Mouse (Mus musculus) liver, embryonic 16.5 days (tissue): ENCODE data around the gene Itgb8. TPM values are rescaled to one million over a fixed set of nuclear protein-coding genes. Genes with fewer than 3 reads are reported as not detected.

Experiments
- ATAC-seq: fragments of 200-750 bp; cut with Nextera tagmentation; 2 replicates; pipeline ENCODE4 v1.8.0; 2017; ENCODE audit warnings: low read depth, mild to moderate bottlenecking, moderate number of reproducible peaks, moderate library complexity
- H3K27ac ChIP-seq: fragments of 300-500 bp; sonication (generic); 2 replicates; pipeline ENCODE4 v1.5.1; 2014; ENCODE audit warnings: mild to moderate bottlenecking, low read length
- H3K27me3 ChIP-seq: fragments of 300-500 bp; sonication (generic); 2 replicates; pipeline ENCODE4 v1.6.1; 2014; ENCODE audit warnings: low read depth, low read length, mixed read lengths; ENCODE audit not compliant: control insufficient read depth, insufficient read depth
- H3K36me3 ChIP-seq: fragments of 300-500 bp; sonication (generic); 2 replicates; pipeline ENCODE4 v1.6.1; 2014; ENCODE audit warnings: mild to moderate bottlenecking; ENCODE audit not compliant: control insufficient read depth, insufficient read depth
- H3K4me1 ChIP-seq: fragments of 300-500 bp; sonication (generic); 2 replicates; pipeline ENCODE4 v1.6.1; 2014; ENCODE audit warnings: low read depth, low read length, mixed read lengths; ENCODE audit not compliant: control insufficient read depth
- H3K4me2 ChIP-seq: fragments of 300-500 bp; sonication (generic); 2 replicates; pipeline ENCODE4 v1.6.1; 2014; ENCODE audit warnings: low read depth, low read length, mixed read lengths
- H3K4me3 ChIP-seq: fragments of 300-500 bp; sonication (generic); 2 replicates; pipeline ENCODE4 v1.5.1; 2014; ENCODE audit warnings: low read depth, mild to moderate bottlenecking, low read length
- H3K9ac ChIP-seq: fragments of 300-500 bp; sonication (generic); 2 replicates; pipeline ENCODE4 v1.6.1; 2014; ENCODE audit warnings: low read depth, low read length
- H3K9me3 ChIP-seq: fragments of 300-500 bp; sonication (generic); replicated peaks from 2 replicates; pipeline ENCODE4 v1.6.1; 2016; ENCODE audit warnings: low read length; ENCODE audit not compliant: control insufficient read depth
- WGBS: fragments of 180-500 bp; shearing (Covaris S2); extraction: QIAGEN DNeasy Blood & Tissue Kit; methylation state at CpG from one replicate; pipeline ENCODE4 v1.1.7; 2014; ENCODE audit not compliant: insufficient replicate concordance; 5-methylcytosine and 5-hydroxymethylcytosine counted together
- polyA plus RNA-seq: library from polyadenylated mRNA; unstranded; fragments of >200 nt; fragmentation: Nextera tagmentation; extraction: Ambion mirVana; gene quantifications from 2 replicates; pipeline ENCODE4 v1.2.1, GENCODE M21; 2015

Gene Itgb8
- polyA plus RNA-seq, 1 experiment from 2014 or later, result 0.05 TPM

DNA sequence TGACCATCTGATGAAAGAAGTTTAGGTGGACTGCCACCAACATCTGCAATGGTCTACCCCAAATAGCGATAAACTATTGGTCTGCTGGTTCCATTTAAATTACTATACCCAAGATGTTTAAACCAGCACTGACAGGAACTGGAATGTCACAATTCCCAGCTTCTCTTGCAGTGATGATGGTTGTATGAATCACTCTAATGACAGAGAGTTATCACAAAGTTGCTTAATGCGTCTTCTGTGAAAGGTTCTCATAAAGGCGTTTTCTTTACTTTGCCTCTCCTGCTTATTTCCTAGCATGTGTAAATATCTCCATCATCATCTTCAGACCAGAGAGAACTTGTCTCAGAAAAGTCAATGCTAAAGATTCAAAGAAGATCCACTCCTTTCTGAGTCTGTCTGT, 23.4 kb downstream of the Itgb8 start:
- Histone ChIP-seq H3K36me3 (no peaks in the 10 kb centered on the region), H3K9me3 (no peaks in the 10 kb centered on the region), H3K27ac (no peak overlapping the region), H3K9ac (no peak overlapping the region), H3K4me1 (no peaks in the 10 kb centered on the region), H3K4me3 (no peak overlapping the region), H3K27me3 (no peaks in the 10 kb centered on the region), H3K4me2 (no peak overlapping the region)
- WGBS, result 80% methylated on average over 3 of the region's 3 CpGs
- ATAC-seq, result no peak

DNA sequence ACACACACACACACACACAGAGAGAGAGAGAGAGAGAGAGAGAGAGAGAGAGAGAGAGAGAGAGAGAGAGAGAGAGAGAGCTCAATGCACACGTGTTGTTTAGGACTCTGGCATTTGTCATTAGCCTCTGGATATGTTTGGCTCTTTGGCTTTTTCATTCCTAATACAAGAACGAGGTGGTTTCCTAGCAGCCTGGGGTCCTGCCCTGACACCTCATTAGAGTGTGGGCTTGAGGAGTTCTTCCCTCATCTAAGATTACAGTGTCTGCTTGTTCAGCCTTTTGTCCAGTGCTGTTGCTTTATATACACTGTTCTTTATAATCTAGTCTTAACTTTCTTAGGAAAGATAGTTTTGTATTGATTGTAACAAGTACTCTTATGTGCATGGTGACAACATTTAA, 27.1 kb downstream of the Itgb8 start:
- no peaks in the 10 kb centered on the region for H3K36me3 ChIP-seq
- H3K27me3 ChIP-seq, result no peaks in the 10 kb centered on the region
- no peak overlapping the region for H3K27ac ChIP-seq
- H3K9me3 ChIP-seq, result no peaks in the 10 kb centered on the region
- ATAC-seq, result no peak
- no peaks in the 10 kb centered on the region for H3K4me1 ChIP-seq
- no peak overlapping the region for H3K9ac ChIP-seq
- WGBS, result 37% methylated on average over 2 of the region's 2 CpGs
- H3K4me2 ChIP-seq, result no peak overlapping the region
- no peak overlapping the region for H3K4me3 ChIP-seq

DNA sequence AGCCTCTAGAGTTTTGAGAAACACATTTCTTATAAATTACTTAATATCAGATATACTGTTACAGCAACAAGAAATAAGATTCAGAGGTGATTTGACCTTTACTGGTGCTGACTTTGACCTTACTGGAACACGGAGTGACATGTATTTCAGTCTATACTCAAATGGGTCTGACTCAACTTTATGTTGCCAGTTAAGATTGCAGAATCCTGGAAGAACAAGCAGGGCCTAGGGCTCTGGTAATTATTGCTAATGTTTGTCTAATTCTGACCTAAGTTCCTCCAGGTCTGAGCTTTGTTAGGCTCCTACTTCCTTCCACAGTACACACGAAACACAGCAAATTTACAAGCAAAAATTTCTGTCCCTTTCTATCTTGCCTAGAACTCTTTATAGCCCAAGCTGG, 28.0 kb downstream of the Itgb8 start:
- no peak for ATAC-seq
- H3K4me3 ChIP-seq, result no peak overlapping the region
- H3K36me3 ChIP-seq, result no peaks in the 10 kb centered on the region
- 45% methylated on average over 2 of the region's 2 CpGs for WGBS
- no peak overlapping the region for H3K9ac ChIP-seq
- no peaks in the 10 kb centered on the region for H3K9me3 ChIP-seq
- no peaks in the 10 kb centered on the region for H3K27me3 ChIP-seq
- no peak overlapping the region for H3K4me2 ChIP-seq
- H3K4me1 ChIP-seq, result no peaks in the 10 kb centered on the region
- no peak overlapping the region for H3K27ac ChIP-seq

DNA sequence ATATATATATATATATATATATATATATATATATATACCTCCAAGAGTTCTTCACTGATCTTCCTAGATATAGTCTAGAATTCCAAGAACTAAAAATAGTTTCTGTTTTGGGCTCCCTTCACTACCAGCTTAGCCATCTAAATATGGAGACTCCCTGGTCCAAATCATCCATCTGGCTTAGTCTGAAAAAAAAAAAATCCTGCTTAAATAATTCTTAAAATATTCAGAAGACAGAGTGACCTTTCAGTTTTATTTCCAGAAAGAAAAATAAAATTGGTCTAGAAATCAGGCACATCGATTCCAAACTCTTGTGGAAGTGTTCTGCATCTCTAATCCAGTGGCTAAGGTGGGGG, 28.6 kb downstream of the Itgb8 start:
- H3K9ac ChIP-seq, result no peak overlapping the region
- ATAC-seq, result no peak
- no peaks in the 10 kb centered on the region for H3K27me3 ChIP-seq
- WGBS, result 63% methylated on average over 1 of the region's 1 CpGs
- no peaks in the 10 kb centered on the region for H3K9me3 ChIP-seq
- H3K4me3 ChIP-seq, result no peak overlapping the region
- no peaks in the 10 kb centered on the region for H3K4me1 ChIP-seq
- H3K27ac ChIP-seq, result no peak overlapping the region
- no peak overlapping the region for H3K4me2 ChIP-seq
- H3K36me3 ChIP-seq, result no peaks in the 10 kb centered on the region

GRCm38 (mm10) chr12:119209384-119210072, 29.1 kb downstream of the Itgb8 start:
- H3K36me3 ChIP-seq, result no peaks in the 10 kb centered on the region
- no peaks in the 10 kb centered on the region for H3K4me1 ChIP-seq
- 68% methylated on average over 2 of the region's 2 CpGs for WGBS
- H3K9me3 ChIP-seq, result no peaks in the 10 kb centered on the region
- H3K4me3 ChIP-seq, result no peak overlapping the region
- ATAC-seq, result no peak
- H3K27me3 ChIP-seq, result no peaks in the 10 kb centered on the region
- H3K9ac ChIP-seq, result no peak overlapping the region
- no peak overlapping the region for H3K27ac ChIP-seq
- no peak overlapping the region for H3K4me2 ChIP-seq

DNA sequence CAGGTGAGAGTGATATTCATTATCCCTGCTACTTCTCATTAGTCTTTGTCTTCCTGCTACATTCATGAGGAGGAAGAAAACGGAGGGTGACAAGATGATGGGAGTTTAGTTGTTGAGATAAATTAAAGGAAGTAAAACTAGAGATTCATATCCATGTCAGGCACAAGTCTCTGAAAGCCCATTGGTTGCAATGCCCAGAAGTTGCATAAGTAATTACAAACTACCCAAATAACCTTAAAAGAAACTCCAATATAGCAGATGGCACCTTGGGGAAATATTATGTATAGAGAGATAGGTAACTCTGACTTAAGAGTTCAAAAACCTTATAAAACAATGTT, 31.2 kb downstream of the Itgb8 start:
- no peak for ATAC-seq
- Histone ChIP-seq H3K27ac (no peak overlapping the region), H3K9me3 (no peaks in the 10 kb centered on the region), H3K4me3 (no peak overlapping the region), H3K9ac (no peak overlapping the region), H3K4me2 (no peak overlapping the region), H3K4me1 (no peaks in the 10 kb centered on the region), H3K27me3 (no peaks in the 10 kb centered on the region), H3K36me3 (no peaks in the 10 kb centered on the region)
- WGBS, result 15% methylated on average over 1 of the region's 1 CpGs

DNA sequence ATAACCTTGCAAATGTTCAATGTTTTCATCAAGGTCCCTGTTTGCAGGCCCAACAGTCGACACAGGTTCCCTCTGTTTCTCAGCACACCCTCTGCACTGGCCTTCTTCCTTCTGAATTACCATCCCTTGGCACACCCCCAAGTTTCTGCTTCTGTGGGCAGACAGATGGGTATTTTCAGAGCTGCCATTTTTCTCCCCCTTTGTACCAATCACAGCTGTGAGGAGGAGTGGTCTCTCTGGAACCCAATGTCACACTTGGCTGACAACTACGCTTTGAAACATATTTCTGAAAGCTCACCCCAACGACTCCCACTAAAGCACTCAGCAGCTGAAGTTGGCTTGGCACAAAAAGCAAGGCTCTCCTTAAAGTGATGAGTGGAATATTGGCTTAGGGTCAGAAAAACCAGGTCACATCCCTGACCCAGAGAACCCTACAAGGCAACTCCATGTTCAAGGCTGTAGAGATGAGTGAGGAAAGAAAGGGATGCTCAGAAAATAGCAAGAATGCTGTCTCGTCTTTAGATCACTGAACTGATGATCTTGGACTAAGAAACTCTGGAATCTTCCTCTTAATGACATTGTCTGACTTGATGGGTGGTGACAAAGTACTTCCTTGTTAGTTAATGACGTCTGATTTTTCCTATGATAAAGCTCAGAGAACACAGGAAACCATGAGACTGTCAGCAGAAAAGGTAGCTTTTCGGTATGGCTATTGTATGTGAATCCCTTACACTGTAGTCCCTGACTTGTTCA, 31.7 kb downstream of the Itgb8 start:
- WGBS, result 44% methylated on average over 6 of the region's 6 CpGs
- no peak overlapping the region for H3K27ac ChIP-seq
- no peaks in the 10 kb centered on the region for H3K27me3 ChIP-seq
- no peaks in the 10 kb centered on the region for H3K36me3 ChIP-seq
- no peaks in the 10 kb centered on the region for H3K9me3 ChIP-seq
- H3K4me2 ChIP-seq, result no peak overlapping the region
- no peak overlapping the region for H3K4me3 ChIP-seq
- ATAC-seq, result no peak
- no peaks in the 10 kb centered on the region for H3K4me1 ChIP-seq
- H3K9ac ChIP-seq, result no peak overlapping the region

DNA sequence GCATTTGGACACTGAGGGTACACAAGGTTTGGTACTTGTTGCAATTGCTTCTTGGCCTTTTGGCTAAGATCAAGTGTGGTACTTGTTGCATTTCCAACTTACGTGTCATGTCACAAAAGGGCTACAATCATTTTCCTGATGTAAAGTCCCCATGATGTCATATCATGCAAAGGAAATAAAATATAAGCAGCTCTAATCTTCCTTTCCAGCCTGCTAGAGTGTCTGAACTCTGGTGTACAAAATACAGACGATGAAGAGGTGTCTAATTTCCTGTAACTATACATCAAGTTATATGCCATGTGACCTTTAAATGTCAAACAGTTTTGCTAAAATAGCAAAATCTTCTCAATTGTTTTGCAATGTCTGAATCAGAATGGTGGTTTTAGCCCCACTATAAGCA, 34.2 kb downstream of the Itgb8 start:
- ATAC-seq, result no peak
- Histone ChIP-seq H3K36me3 (no peaks in the 10 kb centered on the region), H3K27ac (no peak overlapping the region), H3K4me2 (no peak overlapping the region), H3K9me3 (no peaks in the 10 kb centered on the region), H3K4me1 (no peaks in the 10 kb centered on the region), H3K9ac (no peak overlapping the region), H3K4me3 (no peak overlapping the region), H3K27me3 (no peaks in the 10 kb centered on the region)
- 52% methylated on average over 2 of the region's 2 CpGs for WGBS

DNA sequence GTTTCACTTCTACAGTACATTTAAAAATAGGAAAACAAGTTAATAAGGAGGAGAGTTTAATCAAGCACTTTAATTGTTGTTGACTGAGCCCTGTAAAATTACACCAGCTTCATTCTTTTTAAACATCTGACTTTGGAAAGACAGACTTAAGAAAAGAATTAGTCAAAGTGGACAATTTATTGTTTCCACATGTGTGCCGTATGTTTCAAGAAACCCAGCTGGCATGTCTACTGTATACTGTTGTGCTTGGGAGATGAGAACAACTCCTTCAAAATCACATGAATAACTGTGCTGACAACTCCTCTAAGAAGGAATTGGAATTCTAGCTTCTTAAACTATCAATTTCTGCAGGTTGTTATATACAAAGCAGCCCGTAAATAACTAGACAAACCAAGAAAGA, 35.8 kb downstream of the Itgb8 start:
- Histone ChIP-seq H3K9me3 (no peaks in the 10 kb centered on the region), H3K36me3 (no peaks in the 10 kb centered on the region), H3K27me3 (no peaks in the 10 kb centered on the region), H3K4me1 (no peaks in the 10 kb centered on the region), H3K9ac (no peak overlapping the region), H3K4me3 (no peak overlapping the region), H3K27ac (no peak overlapping the region), H3K4me2 (no peak overlapping the region)
- ATAC-seq, result no peak
- 68% methylated on average over 2 of the region's 2 CpGs for WGBS
